Mouse (Mus musculus) small intestine, adult 2 months (tissue): Measurements from ENCODE around the gene Yeats2. TPM values are rescaled to one million over a fixed set of nuclear protein-coding genes. Genes with fewer than 3 reads are reported as not detected.
A peak's percentile ranks its signal among the peaks of the same experiment; 100 is the strongest.

ENCODE experiments used
- H3K27ac ChIP-seq: fragments of 200-500 bp; 2 replicates; pipeline ENCODE4 v1.5.1; 2012; ENCODE audit warnings: low read depth, low read length, control low read depth, inconsistent platforms; ENCODE audit not compliant: insufficient read depth
- H3K27me3 ChIP-seq: fragments of 200-500 bp; 2 replicates; pipeline ENCODE4 v1.6.1; 2012; ENCODE audit warnings: mild to moderate bottlenecking, moderate library complexity, low read length, inconsistent platforms; ENCODE audit not compliant: control insufficient read depth, insufficient read depth
- H3K36me3 ChIP-seq: fragments of 200-500 bp; 2 replicates; pipeline ENCODE4 v1.6.1; 2012; ENCODE audit warnings: mild to moderate bottlenecking, low read length, control low read depth, inconsistent platforms; ENCODE audit not compliant: control insufficient read depth, insufficient read depth
- H3K4me1 ChIP-seq: fragments of 200-500 bp; 2 replicates; pipeline ENCODE4 v1.6.1; 2012; ENCODE audit warnings: low read length, inconsistent platforms, mixed read lengths; ENCODE audit not compliant: control insufficient read depth, insufficient read depth, insufficient read length
- H3K4me3 ChIP-seq: fragments of 200-500 bp; 2 replicates; pipeline ENCODE4 v1.5.1; 2012; ENCODE audit warnings: low read depth, mild to moderate bottlenecking, control low read depth, inconsistent platforms, low read length, moderate library complexity
- CTCF ChIP-seq: fragments of 200-500 bp; IDR thresholded peaks from 2 replicates; pipeline ENCODE4 v1.5.1; 2012; ENCODE audit warnings: low read depth, mild to moderate bottlenecking, control low read depth, inconsistent platforms, low read length, moderate library complexity, mixed read lengths; ENCODE audit not compliant: insufficient replicate concordance, insufficient read length; ENCODE audit errors: extremely low read depth
- POLR2A ChIP-seq: fragments of 200-500 bp; IDR thresholded peaks from 2 replicates; pipeline ENCODE4 v1.6.1; 2012; ENCODE audit warnings: low read depth, mild to moderate bottlenecking, control low read depth, inconsistent platforms, low read length, moderate library complexity
- WGBS: fragments of 180-500 bp; shearing (Covaris S2); methylation state at CpG from one replicate; pipeline ENCODE4 v1.1.7; 2018; 5-methylcytosine and 5-hydroxymethylcytosine counted together
- polyA plus RNA-seq: library from polyadenylated mRNA; depleted of rRNA; stranded (reverse); fragments of >200 nt; gene quantifications from 2 replicates; pipeline ENCODE4 v1.2.3, GENCODE M21; 2012

The Yeats2 gene
- polyA plus RNA-seq, 1 experiment: 7.3 TPM

DNA sequence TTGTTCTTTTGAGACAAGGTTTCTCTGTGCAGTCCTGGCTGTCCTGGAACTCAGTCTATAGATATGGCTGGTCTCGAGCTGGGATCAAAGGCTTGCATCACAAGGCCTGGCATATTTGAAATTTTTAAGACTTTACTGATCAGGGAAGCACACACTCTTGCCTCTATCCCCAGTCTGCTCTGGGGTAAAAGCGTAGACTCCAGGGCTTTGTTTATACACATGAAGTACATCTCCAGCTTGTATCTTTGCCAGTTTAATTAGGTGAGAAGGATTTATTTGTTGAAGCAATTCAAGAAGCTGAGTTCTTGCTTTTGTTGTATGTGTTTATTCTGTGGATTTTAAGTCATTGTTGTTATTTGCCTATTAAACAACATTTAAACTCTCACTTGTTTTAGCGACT lies 12.9 kb downstream of the Yeats2 start:
- no peak overlapping the region for H3K4me3 ChIP-seq
- H3K27ac ChIP-seq: no peak overlapping the region
- H3K27me3 ChIP-seq: no peaks in the 10 kb centered on the region
- 76% methylated on average over 3 of the region's 3 CpGs for WGBS
- H3K36me3 ChIP-seq: peaks cover 26% of the 10 kb centered on the region
- TF ChIP-seq POLR2A (no peak), CTCF (no peak)
- H3K4me1 ChIP-seq: no peaks in the 10 kb centered on the region

DNA sequence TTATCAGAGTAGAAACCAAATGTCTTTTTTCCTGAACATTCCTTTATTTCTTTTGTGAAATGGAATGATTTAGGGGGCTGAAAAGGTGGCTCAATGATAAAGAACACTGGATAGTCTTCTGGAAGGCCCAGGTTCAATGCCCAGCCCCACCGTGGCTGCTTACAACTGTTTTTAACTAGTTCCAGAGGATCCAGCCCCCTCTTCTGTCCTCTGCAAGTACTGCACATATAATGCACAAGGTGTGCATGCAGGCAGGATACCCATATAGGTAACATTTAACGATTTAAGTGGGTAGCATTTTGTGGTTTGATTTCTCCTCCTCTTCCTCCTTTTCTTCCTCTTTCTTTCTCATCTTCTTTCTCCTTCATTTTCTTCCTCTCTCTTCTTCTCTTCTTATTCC lies 19.3 kb downstream of the Yeats2 start:
- 84% methylated on average over 2 of the region's 2 CpGs for WGBS
- no peak for TF ChIP-seq CTCF
- TF ChIP-seq POLR2A: no peak
- H3K4me1 ChIP-seq: no peaks in the 10 kb centered on the region
- H3K27me3 ChIP-seq: no peaks in the 10 kb centered on the region
- H3K4me3 ChIP-seq: no peak overlapping the region
- H3K36me3 ChIP-seq: peaks cover 42% of the 10 kb centered on the region
- no peak overlapping the region for H3K27ac ChIP-seq

DNA sequence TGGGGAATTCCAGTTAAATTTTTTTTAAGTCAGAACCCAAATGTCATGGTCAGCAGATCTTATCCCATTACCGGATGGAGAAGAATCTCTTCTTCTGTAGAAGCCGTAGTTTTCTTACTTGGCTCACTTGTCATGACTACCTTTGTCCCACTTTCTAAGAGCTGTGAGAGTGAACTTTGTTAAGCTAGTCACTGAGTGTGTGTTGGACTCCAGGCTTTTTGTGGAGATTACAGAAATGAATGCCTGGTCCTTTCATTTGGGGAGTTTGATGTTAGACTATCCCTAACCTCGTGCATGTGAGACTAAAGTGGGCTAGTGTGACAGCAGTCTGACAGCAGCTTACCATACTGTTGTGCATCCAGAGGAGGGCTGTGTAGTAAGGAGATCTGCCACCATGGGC lies 28.2 kb downstream of the Yeats2 start:
- Histone ChIP-seq H3K4me3 (no peak overlapping the region), H3K36me3 (peaks cover 48% of the 10 kb centered on the region), H3K4me1 (no peaks in the 10 kb centered on the region), H3K27ac (no peak overlapping the region), H3K27me3 (no peaks in the 10 kb centered on the region)
- no peak for TF ChIP-seq POLR2A
- TF ChIP-seq CTCF: no peak
- WGBS: 78% methylated on average over 3 of the region's 3 CpGs

DNA sequence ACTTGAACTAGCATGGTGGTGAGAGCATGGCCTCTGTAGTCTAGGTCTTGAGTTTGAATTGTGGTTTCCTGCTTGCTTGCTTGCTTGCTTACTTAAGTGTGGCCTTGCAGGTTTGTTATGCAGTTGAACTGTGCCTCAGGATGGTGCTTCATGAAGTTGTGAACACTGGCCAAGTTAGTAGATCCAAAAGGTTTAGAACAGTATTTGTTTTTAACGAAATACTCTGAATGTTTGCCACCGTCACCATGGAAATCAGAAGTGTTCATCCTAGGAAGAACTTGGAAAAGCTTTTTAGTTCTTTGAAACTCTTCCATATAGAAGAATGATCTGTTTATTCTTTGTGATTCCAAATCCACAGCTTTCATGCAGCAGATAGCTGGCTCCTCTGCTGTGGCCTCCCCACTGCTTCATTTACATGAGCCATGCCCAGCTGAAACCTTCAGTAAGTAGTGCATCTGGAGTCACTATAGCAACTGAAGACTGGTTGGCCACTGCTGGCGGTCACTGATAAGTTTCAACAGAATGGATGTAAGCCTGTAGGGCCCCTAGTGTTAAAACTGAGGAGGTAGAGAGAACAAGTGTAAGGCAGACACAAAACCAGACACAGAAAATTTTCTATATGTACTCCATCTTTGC lies 28.7 kb downstream of the Yeats2 start:
- Histone ChIP-seq H3K4me1 (no peaks in the 10 kb centered on the region), H3K27ac (no peak overlapping the region), H3K4me3 (no peak overlapping the region), H3K36me3 (peaks cover 48% of the 10 kb centered on the region), H3K27me3 (no peaks in the 10 kb centered on the region)
- no peak for TF ChIP-seq CTCF
- TF ChIP-seq POLR2A: no peak
- 84% methylated on average over 3 of the region's 3 CpGs for WGBS

DNA sequence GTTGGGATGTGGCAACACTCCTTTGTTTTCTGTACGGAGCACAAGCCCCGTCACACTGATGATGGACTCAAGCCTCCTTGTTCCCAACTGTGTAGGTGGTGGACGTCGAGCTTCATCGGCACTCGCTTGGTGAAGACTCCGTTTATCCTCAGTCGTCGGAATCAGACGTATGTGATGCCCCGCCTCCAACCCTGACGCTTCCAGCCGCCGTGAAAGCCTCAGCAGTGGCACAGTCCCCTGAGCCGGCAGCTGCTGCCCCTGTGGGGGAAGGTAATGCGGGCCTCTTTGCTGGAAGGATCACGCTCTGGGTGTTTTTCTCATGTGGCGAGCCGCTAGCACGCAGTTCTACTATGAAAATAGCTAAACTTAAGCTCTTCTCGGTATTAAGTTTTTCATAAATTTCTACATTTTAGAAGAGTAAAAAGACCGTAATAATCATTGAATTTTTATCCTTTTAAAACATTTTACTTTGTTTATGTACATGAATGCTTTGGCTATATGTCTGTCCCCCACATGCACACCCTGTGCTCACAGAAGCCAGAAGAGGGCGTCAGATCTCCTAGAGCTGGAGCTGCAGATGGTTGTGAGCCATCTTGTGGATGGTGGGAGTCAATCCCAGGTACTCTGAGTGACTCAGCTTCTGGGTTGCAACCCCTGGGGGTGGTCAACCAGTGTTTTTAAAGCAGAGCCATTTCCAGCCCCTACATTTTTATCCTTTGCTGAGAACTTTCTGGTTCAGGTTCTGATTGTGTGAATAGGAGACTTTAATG lies 38.7 kb downstream of the Yeats2 start:
- no peak overlapping the region for H3K27ac ChIP-seq
- WGBS: 93% methylated on average over 23 of the region's 23 CpGs
- no peak for TF ChIP-seq CTCF
- TF ChIP-seq POLR2A: no peak
- no peak overlapping the region for H3K4me3 ChIP-seq
- H3K4me1 ChIP-seq: no peaks in the 10 kb centered on the region
- H3K36me3 ChIP-seq: peaks cover 15% of the 10 kb centered on the region
- H3K27me3 ChIP-seq: no peaks in the 10 kb centered on the region

DNA sequence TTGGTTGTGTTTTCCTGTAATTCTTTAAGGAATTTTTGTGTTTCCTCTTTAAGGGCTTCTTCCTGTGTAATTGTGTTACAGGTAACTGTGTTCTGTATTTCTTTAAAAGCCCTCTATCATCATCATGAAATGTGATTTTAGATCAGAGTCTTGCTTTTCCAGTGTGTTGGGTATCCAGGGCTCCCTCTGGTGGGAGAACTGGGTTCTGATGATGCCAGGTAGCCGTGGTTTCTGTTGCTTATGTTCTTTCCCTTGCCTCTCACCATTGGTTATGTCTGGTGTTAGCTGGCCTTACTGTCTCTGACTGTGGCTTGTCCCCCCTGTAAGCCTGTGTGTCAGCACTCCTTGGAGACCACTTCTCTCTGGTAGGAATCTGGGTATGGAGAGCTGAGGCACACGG lies 44.5 kb downstream of the Yeats2 start:
- Histone ChIP-seq H3K4me1 (no peaks in the 10 kb centered on the region), H3K4me3 (no peak overlapping the region), H3K36me3 (peaks cover 22% of the 10 kb centered on the region), H3K27me3 (no peaks in the 10 kb centered on the region), H3K27ac (no peak overlapping the region)
- TF ChIP-seq CTCF (peak; percentile 44; the same call in 1 of the 2 replicates), POLR2A (no peak)
- WGBS: 56% methylated on average over 2 of the region's 2 CpGs

DNA sequence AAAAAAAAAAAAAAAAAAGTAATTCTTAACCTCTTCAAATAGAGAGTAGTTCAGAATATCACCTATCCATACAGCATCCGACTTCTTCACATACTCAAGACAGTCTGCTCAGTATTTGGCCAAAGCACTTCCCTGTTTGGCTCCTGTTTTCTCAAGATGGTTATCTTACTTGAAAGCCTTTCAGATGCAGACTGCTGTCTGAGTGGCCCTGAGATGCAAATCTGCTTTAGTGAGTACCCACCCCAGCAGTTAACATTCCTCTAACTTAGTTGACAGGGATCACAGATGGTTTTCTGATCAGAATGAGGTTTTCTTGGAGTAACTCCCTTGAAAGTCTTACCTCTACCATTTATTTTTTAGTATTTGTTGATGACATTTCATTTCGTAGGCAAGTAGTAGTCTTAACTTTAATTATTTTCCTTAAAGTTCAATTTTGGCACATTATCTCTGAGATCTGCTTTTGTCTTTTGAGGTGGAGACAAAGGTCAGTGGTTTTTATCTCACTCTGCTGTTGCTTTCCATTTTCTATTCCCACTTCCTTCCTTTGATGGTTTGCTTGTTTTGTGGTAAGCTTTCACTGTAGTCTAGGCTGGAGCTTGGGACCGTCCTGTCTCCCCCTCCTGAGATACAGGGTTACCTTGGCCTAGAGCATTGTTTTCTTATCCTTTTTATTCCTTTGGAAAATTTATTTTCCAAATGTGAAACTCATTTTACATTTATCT lies 50.5 kb downstream of the Yeats2 start:
- TF ChIP-seq CTCF (no peak), POLR2A (no peak)
- H3K27me3 ChIP-seq: no peaks in the 10 kb centered on the region
- WGBS: 51% methylated on average over 3 of the region's 3 CpGs
- H3K27ac ChIP-seq: no peak overlapping the region
- peaks cover 25% of the 10 kb centered on the region for H3K36me3 ChIP-seq
- H3K4me1 ChIP-seq: peaks cover 9% of the 10 kb centered on the region; the same call in 1 of the 2 replicates
- no peak overlapping the region for H3K4me3 ChIP-seq
